Mouse (Mus musculus): ENCODE results near the gene Nr5a2. TPM values are rescaled to one million over a fixed set of nuclear protein-coding genes. Genes with fewer than 3 reads are reported as not detected.
"Not testable (repeated sequence)": the region's sequence is repeated elsewhere in the genome, so short reads cannot be mapped to it uniquely, and the experiment has no call there.

The Nr5a2 gene
- polyA plus RNA-seq, 1 experiment, result 2.3 TPM

GRCm38 (mm10) chr1:136829931-136830330 lies 130.3 kb downstream of the Nr5a2 start:
- no peak for TF ChIP-seq POLR2A (IDR thresholded peaks at IDR 0.05; ENCODE audit: borderline replicate concordance, extremely low read depth, insufficient read depth, insufficient read length, poor library complexity, severe bottlenecking)
- no peak for TF ChIP-seq CTCF (IDR thresholded peaks at IDR 0.05; ENCODE audit: borderline replicate concordance, extremely low read depth, insufficient read depth, insufficient read length)
- no peak for DNase-seq (ENCODE audit: low read depth)

- no peak for TF ChIP-seq POLR2A (IDR thresholded peaks at IDR 0.05; ENCODE audit: borderline replicate concordance, extremely low read depth, insufficient read depth, insufficient read length, poor library complexity, severe bottlenecking)
- TF ChIP-seq CTCF (IDR thresholded peaks at IDR 0.05; ENCODE audit: borderline replicate concordance, extremely low read depth, insufficient read depth, insufficient read length), result no peak
- DNase-seq (ENCODE audit: low read depth), result no peak
Measured at GRCm38 (mm10) chr1:136823897-136824296, 136.4 kb downstream of the Nr5a2 start.

- TF ChIP-seq POLR2A (IDR thresholded peaks at IDR 0.05; ENCODE audit: borderline replicate concordance, extremely low read depth, insufficient read depth, insufficient read length, poor library complexity, severe bottlenecking) (no peak), CTCF (IDR thresholded peaks at IDR 0.05; ENCODE audit: borderline replicate concordance, extremely low read depth, insufficient read depth, insufficient read length) (no peak)
- DNase-seq (ENCODE audit: low read depth), result no peak
Measured at GRCm38 (mm10) chr1:136800625-136801024, 159.6 kb downstream of the Nr5a2 start.

GRCm38 (mm10) chr1:136796361-136797090 lies 163.7 kb downstream of the Nr5a2 start:
- TF ChIP-seq CTCF (IDR thresholded peaks at IDR 0.05; ENCODE audit: borderline replicate concordance, extremely low read depth, insufficient read depth, insufficient read length) (no peak), POLR2A (IDR thresholded peaks at IDR 0.05; ENCODE audit: borderline replicate concordance, extremely low read depth, insufficient read depth, insufficient read length, poor library complexity, severe bottlenecking) (no peak)
- no peak for DNase-seq (ENCODE audit: low read depth)

- DNase-seq (ENCODE audit: low read depth), result not testable (repeated sequence)
Measured at GRCm38 (mm10) chr1:136792957-136793883, 167.0 kb downstream of the Nr5a2 start.

Measured in brain, embryonic 14.5 days (tissue).